Mouse (Mus musculus) urinary bladder, postnatal 0 days (tissue): ENCODE measurements around the gene Vegfa. TPM values are rescaled to one million over a fixed set of nuclear protein-coding genes. Genes with fewer than 3 reads are reported as not detected.

ENCODE experiments used
- polyA plus RNA-seq: library from polyadenylated mRNA; unstranded; fragments of >200 nt; fragmentation: Nextera tagmentation; extraction: Ambion mirVana; gene quantifications from 2 replicates; pipeline ENCODE4 v1.2.1, GENCODE M21; 2015

The Vegfa gene
- polyA plus RNA-seq = 2.1 and 2.5 TPM in 2 replicates

GRCm38 (mm10) chr17:46032257-46032991 lies at the start of gene Vegfa:
Gene Vegfa, minus strand, starts transcription at chr17:46032369.

Other genes starting within 250 kb of the Vegfa start
- gene Mrps18a, start 78.6 kb upstream of the Vegfa start, polyA plus RNA-seq = 73.0 and 78.2 TPM in 2 replicates
- gene Rsph9, start 111.8 kb upstream of the Vegfa start, polyA plus RNA-seq = 4.6 and 4.9 TPM in 2 replicates
- 18.7 and 20.4 TPM in 2 replicates for gene Mad2l1bp, start 121.2 kb upstream of the Vegfa start, polyA plus RNA-seq
- gene Gtpbp2, start 128.7 kb upstream of the Vegfa start, polyA plus RNA-seq = 13.4 and 15.1 TPM in 2 replicates
- 7.7 and 11.9 TPM in 2 replicates for gene Polh, start 170.3 kb upstream of the Vegfa start, polyA plus RNA-seq
- gene Xpo5, start 170.4 kb upstream of the Vegfa start, polyA plus RNA-seq = 13.0 and 15.6 TPM in 2 replicates
- 39.0 TPM in 2 replicates for gene Polr1c, start 215.7 kb upstream of the Vegfa start, polyA plus RNA-seq
- gene Yipf3, start 215.7 kb upstream of the Vegfa start, polyA plus RNA-seq = 109 and 124 TPM in 2 replicates
- gene Lrrc73, start 221.2 kb upstream of the Vegfa start, polyA plus RNA-seq = 0.43 and 0.46 TPM in 2 replicates